Mouse (Mus musculus): ENCODE measurements around the gene Rnf103. TPM values are rescaled to one million over a fixed set of nuclear protein-coding genes. Genes with fewer than 3 reads are reported as not detected.
"Not testable (repeated sequence)": the region's sequence is repeated elsewhere in the genome, so short reads cannot be mapped to it uniquely, and the experiment has no call there.

The Rnf103 gene
- polyA plus RNA-seq, 1 experiment from 2014 or later, result 27.3 TPM

GRCm38 (mm10) chr6:71476783-71477182 lies 16.9 kb upstream of the Rnf103 start:
- Histone ChIP-seq H3K27me3 (no peaks in the 10 kb centered on the region), H3K27ac (replicated peaks) (no peak overlapping the region), H3K4me1 (no peaks in the 10 kb centered on the region), H3K4me2 (replicated peaks) (no peak overlapping the region), H3K36me3 (no peaks in the 10 kb centered on the region), H3K4me3 (no peak overlapping the region), H3K9me3 (no peaks in the 10 kb centered on the region), H3K9ac (replicated peaks) (no peak overlapping the region)
- WGBS, result 81% methylated on average over 5 of the region's 5 CpGs
- no peak for ATAC-seq (replicated peaks)

- H3K4me1 ChIP-seq; ATAC-seq (replicated peaks); H3K27ac ChIP-seq (replicated peaks); H3K9ac ChIP-seq (replicated peaks); H3K9me3 ChIP-seq; H3K36me3 ChIP-seq; H3K27me3 ChIP-seq; H3K4me2 ChIP-seq (replicated peaks); H3K4me3 ChIP-seq: not testable (repeated sequence)
- 86% methylated on average over 10 of the region's 10 CpGs for WGBS
These were observed 14.7 kb upstream of the Rnf103 start for GRCm38 (mm10) chr6:71478816-71479568.

GRCm38 (mm10) chr6:71479588-71479987 lies 14.1 kb upstream of the Rnf103 start:
- not testable (repeated sequence) for H3K27ac ChIP-seq (replicated peaks); H3K4me1 ChIP-seq; ATAC-seq (replicated peaks); H3K9me3 ChIP-seq; H3K27me3 ChIP-seq; H3K9ac ChIP-seq (replicated peaks); H3K36me3 ChIP-seq; H3K4me3 ChIP-seq; H3K4me2 ChIP-seq (replicated peaks)
- 95% methylated on average over 2 of the region's 2 CpGs for WGBS

GRCm38 (mm10) chr6:71480136-71480535 lies 13.6 kb upstream of the Rnf103 start:
- no peak for ATAC-seq (replicated peaks)
- Histone ChIP-seq H3K4me2 (replicated peaks) (no peak overlapping the region), H3K9ac (replicated peaks) (no peak overlapping the region), H3K27ac (replicated peaks) (no peak overlapping the region), H3K4me3 (no peak overlapping the region), H3K27me3 (no peaks in the 10 kb centered on the region), H3K9me3 (no peaks in the 10 kb centered on the region), H3K4me1 (no peaks in the 10 kb centered on the region), H3K36me3 (no peaks in the 10 kb centered on the region)
- 83% methylated on average over 1 of the region's 1 CpGs for whole genome bisulfite sequencing

- Histone ChIP-seq H3K27ac (replicated peaks) (no peak overlapping the region), H3K4me1 (no peaks in the 10 kb centered on the region), H3K9me3 (no peaks in the 10 kb centered on the region), H3K4me2 (replicated peaks) (no peak overlapping the region), H3K36me3 (no peaks in the 10 kb centered on the region), H3K27me3 (no peaks in the 10 kb centered on the region), H3K9ac (replicated peaks) (no peak overlapping the region), H3K4me3 (no peak overlapping the region)
- ATAC-seq (replicated peaks), result no peak
- 34% methylated on average over 7 of the region's 7 CpGs for WGBS
These were observed 12.6 kb upstream of the Rnf103 start for GRCm38 (mm10) chr6:71481136-71481535.

GRCm38 (mm10) chr6:71485246-71485645 lies 8.4 kb upstream of the Rnf103 start:
- Histone ChIP-seq H3K9me3 (no peaks in the 10 kb centered on the region), H3K36me3 (no peaks in the 10 kb centered on the region), H3K27ac (replicated peaks) (no peak overlapping the region), H3K9ac (replicated peaks) (no peak overlapping the region), H3K4me3 (no peak overlapping the region), H3K4me1 (no peaks in the 10 kb centered on the region), H3K4me2 (replicated peaks) (no peak overlapping the region), H3K27me3 (no peaks in the 10 kb centered on the region)
- WGBS, result 77% methylated on average over 5 of the region's 5 CpGs
- no peak for ATAC-seq (replicated peaks)

GRCm38 (mm10) chr6:71486226-71486625 lies 7.5 kb upstream of the Rnf103 start:
- Histone ChIP-seq H3K27ac (replicated peaks) (no peak overlapping the region), H3K36me3 (no peaks in the 10 kb centered on the region), H3K27me3 (no peaks in the 10 kb centered on the region), H3K4me1 (no peaks in the 10 kb centered on the region), H3K4me2 (replicated peaks) (no peak overlapping the region), H3K4me3 (no peak overlapping the region), H3K9ac (replicated peaks) (no peak overlapping the region), H3K9me3 (no peaks in the 10 kb centered on the region)
- ATAC-seq (replicated peaks), result no peak
- 72% methylated on average over 2 of the region's 2 CpGs for WGBS

- no peak for ATAC-seq (replicated peaks)
- no peak overlapping the region for H3K4me3 ChIP-seq
- H3K36me3 ChIP-seq, result no peaks in the 10 kb centered on the region
- H3K27ac ChIP-seq (replicated peaks), result no peak overlapping the region
- 87% methylated on average over 1 of the region's 1 CpGs for WGBS
- no peaks in the 10 kb centered on the region for H3K4me1 ChIP-seq
- H3K27me3 ChIP-seq, result no peaks in the 10 kb centered on the region
- H3K9me3 ChIP-seq, result no peaks in the 10 kb centered on the region
- H3K4me2 ChIP-seq (replicated peaks), result no peak overlapping the region
- H3K9ac ChIP-seq (replicated peaks), result no peak overlapping the region
These were observed 6.8 kb upstream of the Rnf103 start for GRCm38 (mm10) chr6:71486867-71487266.

- Histone ChIP-seq H3K27ac (replicated peaks) (no peak overlapping the region), H3K36me3 (no peaks in the 10 kb centered on the region), H3K9ac (replicated peaks) (no peak overlapping the region), H3K4me1 (no peaks in the 10 kb centered on the region), H3K9me3 (no peaks in the 10 kb centered on the region), H3K27me3 (no peaks in the 10 kb centered on the region), H3K4me3 (no peak overlapping the region), H3K4me2 (replicated peaks) (no peak overlapping the region)
- 37% methylated on average over 4 of the region's 4 CpGs for WGBS
- ATAC-seq (replicated peaks), result no peak
These were observed 5.7 kb upstream of the Rnf103 start for GRCm38 (mm10) chr6:71487966-71488365.

- Histone ChIP-seq H3K27ac (replicated peaks) (no peak overlapping the region), H3K27me3 (no peaks in the 10 kb centered on the region), H3K36me3 (no peaks in the 10 kb centered on the region), H3K9me3 (no peaks in the 10 kb centered on the region), H3K4me2 (replicated peaks) (no peak overlapping the region), H3K9ac (replicated peaks) (no peak overlapping the region), H3K4me1 (peaks cover 18% of the 10 kb centered on the region), H3K4me3 (no peak overlapping the region)
- ATAC-seq (replicated peaks), result no peak
- WGBS, result 59% methylated on average over 4 of the region's 4 CpGs
These were observed 1.6 kb upstream of the Rnf103 start for GRCm38 (mm10) chr6:71492136-71492535.

GRCm38 (mm10) chr6:71492756-71493674 lies 679 bp upstream of the Rnf103 start:
- Histone ChIP-seq H3K4me3 (peak overlapping the region; percentile 62), H3K36me3 (peaks cover under 1% of the 10 kb centered on the region; the same call in 1 of the 2 replicates), H3K9me3 (no peaks in the 10 kb centered on the region), H3K4me2 (replicated peaks) (peak overlapping the region; percentile 43), H3K4me1 (peaks cover 19% of the 10 kb centered on the region), H3K9ac (replicated peaks) (peak overlapping the region; percentile 99), H3K27ac (replicated peaks) (peak overlapping the region; percentile 99), H3K27me3 (no peaks in the 10 kb centered on the region)
- no peak; the same call in 1 of the 2 replicates for ATAC-seq (replicated peaks)
- WGBS, result 24% methylated on average over 21 of the region's 22 CpGs

GRCm38 (mm10) chr6:71494341-71495020 lies 787 bp downstream of the Rnf103 start:
- under 1% methylated on average over 45 of the region's 46 CpGs for WGBS

More at GRCm38 (mm10) chr6:71494341-71495020, 787 bp downstream of the Rnf103 start:
- Histone ChIP-seq H3K27me3 (no peaks in the 10 kb centered on the region), H3K27ac (replicated peaks) (peak overlapping the region; percentile 99), H3K36me3 (peaks cover 6% of the 10 kb centered on the region; the same call in 1 of the 2 replicates), H3K4me2 (replicated peaks) (peak overlapping the region; percentile 43), H3K4me1 (peaks cover 24% of the 10 kb centered on the region), H3K9ac (replicated peaks) (peak overlapping the region; percentile 99), H3K9me3 (no peaks in the 10 kb centered on the region), H3K4me3 (peak overlapping the region; percentile 62)
- ATAC-seq (replicated peaks), result peak; percentile 51
